Mouse (Mus musculus): ENCODE data around the gene Cdh26.
A peak's percentile ranks its signal among the peaks of the same experiment; 100 is the strongest.

Cdh26 gene

GRCm38 (mm10) chr2:178430231-178430630, at the start of gene Cdh26:
TSS of gene Cdh26 (plus strand) at chr2:178430531.
- no peak for DNase-seq

GRCm38 (mm10) chr2:178407053-178407815, 23.1 kb upstream of the Cdh26 start, which contains the start of gene Sycp2:
TSS of gene Sycp2 (minus strand) at chr2:178407685.
- no peak for DNase-seq

DNA sequence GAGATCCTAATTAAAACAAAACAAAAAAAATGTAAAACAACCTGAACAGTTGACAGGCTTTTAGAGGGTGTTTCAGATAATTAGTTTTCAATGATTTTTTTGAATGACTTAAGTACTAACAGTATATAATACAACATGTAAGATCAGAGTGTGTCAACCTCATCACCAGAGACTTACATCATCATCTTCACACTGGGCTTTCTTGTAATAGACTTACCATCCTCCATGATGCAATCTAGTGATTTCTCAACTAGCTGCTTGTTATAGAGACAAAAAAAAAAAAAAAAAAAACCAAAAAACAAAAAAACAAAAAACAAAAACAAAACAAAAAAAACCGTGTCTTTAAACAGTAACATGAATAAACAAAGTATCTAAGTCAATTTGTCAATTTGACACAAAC, 21.3 kb upstream of the Cdh26 start:
- no peak for DNase-seq

- no peak for DNase-seq
These were observed 20.0 kb upstream of the Cdh26 start for GRCm38 (mm10) chr2:178410286-178410685.

- peak in 1 of 2 experiments; percentile 36 for DNase-seq
These were observed 17.7 kb upstream of the Cdh26 start for GRCm38 (mm10) chr2:178412598-178412997.

DNA sequence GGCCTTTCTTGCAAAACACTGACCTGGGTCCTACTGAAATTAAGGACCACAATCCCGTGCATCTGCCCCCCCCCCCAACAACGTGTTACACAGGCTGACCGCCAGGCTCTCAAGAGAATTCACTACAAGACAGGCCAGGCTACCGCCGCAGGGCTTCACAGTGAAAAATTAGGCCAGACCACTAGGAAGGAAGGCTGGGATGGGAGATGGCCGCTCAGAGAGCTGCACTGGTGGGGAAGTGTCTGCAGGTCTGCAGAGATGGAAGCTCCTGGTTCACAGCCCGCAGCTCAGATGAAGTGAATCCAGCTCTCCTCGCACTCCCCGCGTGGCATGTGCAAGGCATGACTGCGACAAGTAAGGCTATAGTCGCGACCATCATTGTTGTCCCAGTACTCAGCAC, 17.2 kb upstream of the Cdh26 start:
- no peak for DNase-seq

GRCm38 (mm10) chr2:178413481-178414260, 16.7 kb upstream of the Cdh26 start:
- peak; percentile 41 to 63 for DNase-seq

DNA sequence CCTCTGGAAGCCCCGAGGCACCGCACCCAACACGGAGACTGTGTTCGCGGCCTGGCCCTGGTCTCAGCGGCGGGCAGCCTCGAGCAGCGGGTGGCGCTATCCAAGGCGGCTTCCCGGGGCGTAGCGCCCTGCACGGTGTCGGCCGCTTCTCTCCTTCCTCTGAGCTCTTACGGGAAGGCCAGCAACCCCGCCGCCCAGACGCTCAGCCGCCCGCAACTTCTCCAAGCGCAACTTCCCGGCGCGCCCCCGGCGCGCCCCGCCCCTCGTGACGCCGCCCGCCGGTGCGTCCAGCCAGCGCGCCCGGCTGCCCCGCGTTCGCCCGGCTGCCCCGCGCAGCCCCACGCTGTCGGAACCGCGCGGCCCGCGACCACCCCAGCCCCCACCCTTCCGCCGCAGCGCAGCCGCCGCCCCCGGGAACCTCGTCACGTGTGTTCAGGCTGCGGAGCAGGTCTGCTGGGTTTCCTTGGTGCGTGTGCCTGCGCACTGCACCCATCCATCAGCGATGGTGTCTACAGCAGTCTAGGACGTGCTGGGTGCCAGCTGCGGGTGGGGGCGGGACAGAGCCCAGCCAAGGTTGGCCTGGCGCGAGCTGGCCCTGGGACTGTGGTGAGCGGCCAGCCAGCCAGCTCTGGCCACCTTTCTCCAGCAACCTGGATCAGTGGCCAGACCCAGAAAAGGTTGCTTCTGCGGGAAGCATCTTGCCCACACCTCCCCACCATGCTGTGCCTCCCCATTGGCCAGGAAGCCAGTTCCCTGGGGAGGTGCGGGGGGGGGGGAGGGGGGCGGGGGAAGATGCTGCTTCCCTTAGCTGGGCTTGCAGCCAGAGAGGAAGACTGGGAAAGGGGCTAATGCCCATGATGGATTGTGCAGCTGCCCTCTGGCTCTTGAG, 15.8 kb upstream of the Cdh26 start, which contains the start of the genes Ppp1r3d and Fam217b:
Gene Ppp1r3d (minus strand): TSS at position 212 of the 889 bp plus-strand sequence.
Gene Fam217b (plus strand): TSS at position 264 of the 889 bp plus-strand sequence.
- DNase-seq = peak; percentile 76 to 81

- no peak for DNase-seq
These were observed 15.2 kb upstream of the Cdh26 start for GRCm38 (mm10) chr2:178415150-178415448.

- no peak for DNase-seq
These were observed 13.9 kb upstream of the Cdh26 start for GRCm38 (mm10) chr2:178416427-178416826.

DNA sequence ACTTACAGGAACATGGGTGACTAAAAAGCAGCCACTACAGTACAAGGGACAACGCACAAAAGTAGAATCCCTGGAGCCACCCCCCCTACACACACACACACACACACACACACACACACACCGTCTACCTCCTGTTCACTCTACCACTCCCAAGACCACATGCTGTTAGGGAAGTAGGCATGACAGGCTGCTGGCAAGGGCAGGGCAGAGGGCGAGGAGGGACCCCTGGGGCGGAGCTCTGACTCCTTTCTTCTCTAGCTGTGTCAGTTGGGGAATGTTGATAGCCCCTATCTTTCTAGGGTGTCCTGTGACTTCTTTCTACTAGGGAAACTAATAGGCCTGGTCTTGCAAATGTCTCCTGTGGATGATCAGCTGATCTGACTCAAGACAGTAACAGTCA, 13.4 kb upstream of the Cdh26 start:
- no peak for DNase-seq

GRCm38 (mm10) chr2:178420576-178420975, 9.8 kb upstream of the Cdh26 start:
- DNase-seq = no peak

- no peak for DNase-seq
These were observed 8.7 kb upstream of the Cdh26 start for GRCm38 (mm10) chr2:178421603-178422002.

- DNase-seq = no peak
These were observed 8.1 kb upstream of the Cdh26 start for GRCm38 (mm10) chr2:178422186-178422585.

DNA sequence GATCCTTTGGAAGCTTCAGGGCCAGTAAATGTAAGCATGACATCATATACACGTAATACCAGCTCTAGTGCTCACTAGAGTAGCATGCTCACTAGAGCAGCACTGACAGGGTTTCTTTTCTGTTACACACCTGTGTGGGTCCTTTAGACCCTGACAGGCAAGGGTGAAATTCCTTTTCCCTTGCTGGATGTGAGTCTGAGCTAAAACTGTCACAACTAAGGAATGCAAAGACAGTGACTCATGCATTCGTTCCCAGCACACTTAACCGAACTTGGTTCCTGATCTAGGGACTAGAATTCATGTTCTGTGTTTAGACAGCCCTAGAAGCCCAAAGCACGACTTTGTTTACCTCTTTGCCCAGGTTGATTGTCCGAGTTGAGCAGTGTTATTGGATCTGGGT, 7.1 kb upstream of the Cdh26 start:
- no peak for DNase-seq

- peak; percentile 33 to 52 for DNase-seq
These were observed 4.1 kb upstream of the Cdh26 start for GRCm38 (mm10) chr2:178426229-178426628.

- DNase-seq = no peak
These were observed 3.1 kb upstream of the Cdh26 start for GRCm38 (mm10) chr2:178427181-178427580.

DNA sequence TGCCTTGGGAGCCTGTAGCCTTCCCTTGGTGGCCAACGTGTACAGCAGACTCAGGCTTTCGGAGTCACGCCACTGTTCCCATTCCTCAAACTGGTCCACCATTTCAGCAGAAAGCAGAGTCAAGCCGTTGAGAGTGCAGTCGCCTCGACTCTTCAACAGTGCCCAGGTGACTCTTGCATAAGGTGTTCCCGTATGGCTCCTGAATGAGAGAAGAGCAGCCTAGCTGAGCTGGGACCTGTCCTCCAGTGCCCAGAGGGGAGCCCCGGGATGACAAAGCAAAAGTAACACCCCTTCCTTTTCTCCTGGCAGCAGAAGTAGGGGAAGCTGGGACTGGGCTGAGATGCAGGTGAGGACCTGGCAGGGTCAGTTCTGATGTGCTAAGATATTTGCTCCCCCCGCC, 2.1 kb upstream of the Cdh26 start:
- no peak for DNase-seq

GRCm38 (mm10) chr2:178428676-178429075, 1.7 kb upstream of the Cdh26 start:
- DNase-seq = no peak

- DNase-seq = no peak
These were observed 905 bp upstream of the Cdh26 start for GRCm38 (mm10) chr2:178429426-178429825.

DNA sequence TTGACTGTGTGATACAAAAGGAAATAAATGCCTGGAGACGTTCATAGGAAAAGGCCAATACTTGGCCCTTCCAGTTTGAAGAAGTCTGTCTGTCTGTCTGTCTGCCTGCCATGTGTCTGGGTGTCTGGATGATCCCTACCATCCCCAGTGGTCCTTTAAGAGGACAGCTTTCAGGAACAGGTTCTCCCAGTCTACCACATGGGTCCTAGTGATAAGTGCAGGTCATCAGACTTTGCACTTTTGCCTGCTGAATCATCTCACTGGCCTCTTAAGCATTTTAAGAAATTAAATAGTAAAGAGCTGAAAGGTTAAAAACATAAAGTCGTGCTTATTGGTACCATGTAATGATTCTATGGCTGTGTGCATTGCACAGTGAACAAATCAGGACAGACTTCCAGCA, 3.2 kb downstream of the Cdh26 start:
- DNase-seq = no peak

- no peak for DNase-seq
These were observed 3.6 kb downstream of the Cdh26 start for GRCm38 (mm10) chr2:178433903-178434302.

GRCm38 (mm10) chr2:178437311-178437710, 7.0 kb downstream of the Cdh26 start:
- DNase-seq = no peak

Measured in kidney, postnatal 4 days (tissue).